Mouse (Mus musculus) layer of hippocampus, adult 11-12 months (tissue): ENCODE measurements at regions not wholly inside any gene's neighbourhood (a gene's known extent, or its start where the extent isn't known, plus 50 kb on each side); places are given as distances from the start of the nearest gene placed in this dataset.

ENCODE experiments used
- DNase-seq: peaks from one replicate; pipeline ENCODE4 v3.0.0; 2022; ENCODE audit warnings: low spot score

DNA sequence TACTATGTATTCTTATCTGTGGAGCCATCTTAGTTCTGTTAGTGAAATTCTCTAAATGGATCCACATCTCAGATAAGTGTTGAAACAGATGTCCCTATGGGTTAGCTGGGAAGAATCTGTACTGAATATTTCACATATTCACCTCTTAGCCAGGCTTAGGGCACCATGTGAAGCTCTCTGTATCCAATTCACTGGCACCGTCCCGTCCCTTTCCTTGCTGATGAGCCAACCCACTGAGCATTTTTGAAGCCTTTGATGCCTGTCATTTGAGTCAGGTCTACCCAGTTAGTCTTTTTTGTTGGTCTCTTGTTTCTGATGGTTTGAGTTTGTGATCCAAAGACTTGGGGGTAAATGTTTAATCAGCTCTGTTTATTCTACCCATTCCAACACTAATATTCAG is 88.9 kb upstream of the Bmper start:
- no peak for DNase-seq

DNA sequence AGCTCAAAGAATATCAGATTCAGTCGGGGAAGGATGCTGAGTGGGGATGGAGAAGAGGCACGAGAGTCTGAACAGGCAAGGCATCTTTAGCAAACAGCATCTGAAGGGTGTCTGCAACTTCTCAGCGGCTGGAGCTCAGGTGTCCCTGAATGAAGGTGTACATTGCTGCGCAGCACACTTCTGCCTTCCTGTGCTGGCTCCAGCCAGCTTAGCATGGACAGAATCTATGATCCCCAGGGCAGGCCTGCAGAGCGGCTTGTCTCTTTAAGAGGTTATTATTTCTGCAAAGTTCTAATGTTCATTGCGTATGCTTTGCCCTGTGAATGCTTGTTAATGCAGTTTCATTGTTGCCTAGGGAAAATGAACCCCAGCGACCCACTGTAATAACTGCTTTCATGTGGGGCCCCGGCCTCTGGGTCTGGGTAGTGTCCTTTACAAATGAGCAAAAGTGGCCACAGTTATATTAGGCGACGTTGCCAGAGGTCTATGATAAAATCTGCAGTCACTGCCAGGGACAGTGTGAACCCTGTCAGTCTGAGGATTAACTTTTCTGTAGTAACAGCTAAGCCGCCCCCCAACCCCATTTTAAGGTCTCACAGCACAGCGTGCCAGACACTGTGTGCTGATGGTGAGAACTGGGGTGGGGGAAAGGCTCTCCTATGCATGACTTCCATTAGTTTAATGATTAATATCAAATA is 88.3 kb upstream of the Bmper start:
- no peak for DNase-seq

DNA sequence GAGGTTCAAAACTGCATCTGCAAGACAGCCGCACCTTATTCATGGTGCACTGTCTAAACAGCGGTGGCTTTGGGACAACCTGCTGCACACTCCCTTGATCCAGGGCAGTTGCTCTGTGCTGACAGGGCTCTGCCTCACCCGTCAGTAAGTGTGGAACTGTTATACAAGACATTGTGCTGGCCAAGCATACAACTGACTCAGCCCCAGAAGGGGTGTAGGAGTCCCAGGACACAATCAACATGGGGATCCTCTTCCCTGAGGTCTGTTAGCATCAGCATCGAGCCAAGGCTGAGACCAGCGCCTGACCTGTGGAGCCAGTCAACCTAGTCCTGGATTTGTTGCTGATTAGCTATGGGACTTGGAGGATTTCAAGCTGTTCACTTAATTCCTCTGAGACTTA is 86.4 kb upstream of the Bmper start:
- DNase-seq, result no peak

DNA sequence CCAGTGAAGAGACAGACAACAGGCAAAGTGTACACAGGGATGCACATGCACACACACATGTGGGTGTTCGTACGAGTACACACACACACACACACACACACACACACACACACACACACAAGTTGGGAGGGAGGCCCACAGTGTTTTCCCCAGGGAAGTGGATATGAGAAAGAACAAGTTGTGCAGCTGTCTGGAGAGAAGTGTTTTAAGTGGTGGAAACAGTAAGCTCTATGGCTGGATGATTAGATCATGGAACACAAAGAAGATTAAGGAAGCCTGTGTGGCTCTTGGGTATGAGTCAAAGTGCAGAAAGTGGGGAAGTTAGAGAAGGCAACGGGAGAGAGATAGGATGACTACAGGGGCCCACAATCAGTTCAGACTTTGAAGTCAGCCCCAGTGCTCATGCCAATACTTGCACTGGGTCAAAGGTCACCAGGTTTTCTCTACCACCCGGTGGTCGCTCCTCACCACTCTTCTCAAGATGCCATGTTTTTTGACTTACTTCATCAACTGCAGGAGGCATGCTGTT is 85.1 kb upstream of the Bmper start:
- DNase-seq, result no peak

DNA sequence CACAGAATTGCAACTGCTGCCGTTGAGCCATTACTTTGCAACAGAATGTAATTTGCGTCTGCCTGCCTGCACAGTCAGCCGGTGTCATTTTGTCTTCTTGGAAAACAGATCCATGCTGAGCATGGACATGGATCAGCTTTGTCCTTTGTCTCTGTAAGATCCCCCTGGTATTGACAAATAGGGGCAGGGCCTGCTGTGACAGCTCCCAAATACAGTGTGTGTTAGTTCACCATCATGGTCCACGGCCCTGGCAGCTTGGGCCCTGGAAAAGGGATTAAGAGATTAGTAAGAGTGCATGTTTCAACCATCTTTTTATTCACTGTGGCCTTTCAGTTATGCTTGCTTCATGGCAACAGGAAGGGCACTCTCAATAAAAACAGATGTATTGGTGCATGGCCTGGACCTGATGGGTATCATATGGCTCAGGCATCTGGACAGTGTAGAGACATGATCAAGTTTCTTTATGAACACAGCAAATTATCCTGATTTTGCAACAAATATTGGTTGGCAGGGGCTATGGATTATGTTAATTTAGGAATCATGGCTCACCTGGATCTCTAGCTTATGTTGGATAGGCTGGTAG is 83.2 kb upstream of the Bmper start:
- no peak for DNase-seq

DNA sequence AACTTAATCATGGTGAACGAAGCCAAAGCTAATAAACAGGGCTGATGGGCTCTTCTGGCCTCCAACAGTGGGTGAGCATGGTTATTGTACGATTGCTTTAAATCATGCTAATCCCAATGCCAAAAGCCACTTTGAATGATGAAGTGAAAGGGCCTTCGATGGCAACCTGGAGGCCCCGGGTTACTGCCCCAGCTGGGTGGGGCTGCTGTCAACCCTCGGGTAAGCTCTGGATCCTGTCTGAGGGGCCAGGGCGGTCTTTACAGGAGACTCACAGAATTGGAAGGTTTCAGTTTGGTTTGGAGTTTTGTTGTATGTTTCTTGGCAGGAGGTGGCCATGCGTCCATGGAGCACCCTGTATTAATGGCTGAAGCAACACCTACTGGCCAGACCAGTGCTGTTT is 78.6 kb upstream of the Bmper start:
- no peak for DNase-seq

DNA sequence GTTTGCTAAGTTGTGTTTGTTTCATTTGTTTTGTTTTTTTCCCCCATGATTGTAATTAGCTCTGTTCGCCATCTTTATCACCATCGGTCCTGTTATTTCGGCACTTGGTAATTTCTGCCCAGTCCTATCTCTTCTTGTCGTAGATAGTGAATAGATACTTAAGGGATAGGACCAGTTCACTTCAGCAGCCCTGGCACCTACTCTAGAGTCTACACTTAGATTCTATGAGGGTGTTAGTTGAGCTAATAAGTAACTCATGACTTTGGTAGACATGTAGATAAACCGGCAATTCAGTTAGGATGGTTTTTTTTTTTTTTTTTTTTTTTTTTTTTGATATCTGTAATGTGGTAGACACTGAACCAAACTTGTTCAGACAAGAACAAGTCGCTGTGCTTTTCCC is 72.5 kb upstream of the Bmper start:
- no peak for DNase-seq

DNA sequence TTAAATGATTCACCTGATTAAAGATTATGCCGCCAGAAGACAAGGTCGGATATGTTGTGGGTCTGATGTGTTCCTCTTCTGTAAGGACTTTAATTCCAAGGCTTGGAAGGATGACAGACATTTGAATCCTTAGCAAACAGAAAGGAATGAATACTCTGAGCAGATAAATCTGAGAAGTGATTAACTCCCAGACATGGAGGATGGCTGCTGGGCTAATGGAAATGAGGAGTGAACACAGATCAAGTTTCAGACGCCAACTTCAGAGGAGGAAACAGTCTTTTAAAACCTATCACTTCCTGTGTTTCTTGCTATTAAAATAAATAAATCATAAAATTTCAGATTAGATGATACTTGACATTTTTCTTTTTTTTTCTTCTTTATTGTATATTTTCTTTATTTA is 72.0 kb upstream of the Bmper start:
- DNase-seq, result no peak

DNA sequence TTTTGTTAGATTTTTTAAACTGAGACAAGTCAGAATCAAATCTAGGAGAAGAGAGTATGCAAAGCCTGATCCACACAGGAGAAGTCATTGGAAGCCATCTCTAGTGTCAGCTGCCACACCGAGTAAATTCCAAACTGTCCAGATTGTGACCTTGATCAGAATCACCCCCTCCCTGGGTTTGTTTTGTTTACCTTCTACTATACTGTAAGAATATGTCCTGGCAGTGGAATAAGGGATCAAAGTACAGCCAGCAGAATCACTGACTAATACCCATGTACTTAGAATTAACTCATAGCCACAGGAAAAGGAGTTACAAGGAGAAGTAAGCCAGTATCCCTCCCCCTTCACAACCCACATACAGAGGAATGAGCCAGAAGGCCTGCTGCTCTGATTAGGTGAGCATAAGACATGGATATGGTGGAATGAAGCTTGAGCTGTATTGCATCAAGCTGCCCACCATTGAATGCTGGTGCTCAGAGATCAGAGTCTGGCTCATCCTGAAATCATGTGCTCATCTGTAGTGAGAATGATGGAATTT is 70.9 kb upstream of the Bmper start:
- DNase-seq, result no peak

DNA sequence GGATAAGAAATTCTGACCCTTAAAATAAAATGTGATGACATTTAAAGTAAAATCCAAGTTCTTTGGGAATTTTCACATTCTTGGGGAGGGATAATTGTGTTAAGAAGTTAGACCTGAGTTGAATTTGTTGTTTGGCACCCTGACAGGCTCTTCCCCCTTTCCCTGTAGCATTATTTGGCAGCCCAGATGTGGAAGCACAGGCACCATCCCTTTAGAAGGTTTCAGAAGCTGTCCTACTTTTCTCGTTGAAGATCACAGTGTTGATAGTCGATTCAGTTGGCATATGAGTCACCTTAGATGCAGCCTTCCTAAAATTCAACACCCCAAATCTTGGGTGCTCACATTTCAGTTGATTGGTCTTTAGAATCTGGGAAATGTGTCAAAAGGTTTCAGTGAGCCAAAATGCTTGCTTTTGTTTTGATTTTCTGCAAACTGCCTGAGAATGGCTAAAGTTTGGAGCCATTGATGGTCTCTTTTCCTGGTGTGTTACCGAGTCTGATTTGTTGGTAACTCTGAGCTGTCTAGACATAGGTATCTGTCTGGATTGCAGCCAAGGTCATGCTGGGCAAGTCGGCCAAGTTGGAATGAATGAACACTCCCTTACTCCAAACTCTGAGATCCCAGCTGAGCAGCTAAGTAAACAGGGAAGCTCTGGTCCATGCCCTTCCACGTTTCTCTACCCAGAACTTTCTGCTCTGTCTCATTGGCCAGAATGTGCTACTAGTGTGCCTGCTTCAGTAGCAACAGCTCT is 65.9 kb upstream of the Bmper start:
- DNase-seq, result no peak

DNA sequence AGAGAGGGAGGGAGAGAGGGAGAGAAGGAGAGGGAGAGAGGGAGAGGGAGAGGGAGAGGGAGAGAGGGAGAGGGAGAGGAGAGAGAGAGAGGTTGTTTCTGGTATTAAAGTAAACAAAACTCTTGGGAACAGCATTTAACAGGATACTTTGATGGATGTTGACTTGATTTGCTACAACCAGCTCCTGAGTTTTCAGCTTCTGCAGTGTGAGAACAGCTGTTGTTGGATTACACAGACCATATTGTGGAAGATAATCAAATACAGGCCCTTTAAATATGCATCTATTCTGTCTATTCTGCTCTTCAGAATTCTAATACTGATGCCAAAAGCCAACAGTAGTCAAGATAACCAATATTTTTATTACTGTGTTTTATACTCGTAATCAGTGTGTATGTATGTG is 64.4 kb upstream of the Bmper start:
- DNase-seq, result no peak

DNA sequence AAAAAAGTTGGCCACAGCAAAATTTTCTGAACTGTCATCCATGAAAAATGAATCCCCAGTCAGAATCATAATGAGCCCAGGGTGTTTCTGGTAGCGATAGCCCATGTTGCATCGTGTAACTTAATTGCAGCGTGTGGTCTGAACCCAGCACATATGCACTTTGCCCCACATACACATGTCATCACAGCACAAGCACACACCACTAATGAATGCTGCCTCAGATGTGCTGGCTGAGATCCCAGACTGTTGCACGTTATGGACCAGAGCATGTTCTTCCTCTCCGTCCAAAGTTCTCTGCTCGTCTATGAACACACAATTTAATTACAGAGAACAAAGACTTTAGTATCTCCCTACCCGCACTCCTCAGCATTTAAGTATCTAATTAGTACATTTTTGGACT is 61.5 kb upstream of the Bmper start:
- DNase-seq, result no peak

DNA sequence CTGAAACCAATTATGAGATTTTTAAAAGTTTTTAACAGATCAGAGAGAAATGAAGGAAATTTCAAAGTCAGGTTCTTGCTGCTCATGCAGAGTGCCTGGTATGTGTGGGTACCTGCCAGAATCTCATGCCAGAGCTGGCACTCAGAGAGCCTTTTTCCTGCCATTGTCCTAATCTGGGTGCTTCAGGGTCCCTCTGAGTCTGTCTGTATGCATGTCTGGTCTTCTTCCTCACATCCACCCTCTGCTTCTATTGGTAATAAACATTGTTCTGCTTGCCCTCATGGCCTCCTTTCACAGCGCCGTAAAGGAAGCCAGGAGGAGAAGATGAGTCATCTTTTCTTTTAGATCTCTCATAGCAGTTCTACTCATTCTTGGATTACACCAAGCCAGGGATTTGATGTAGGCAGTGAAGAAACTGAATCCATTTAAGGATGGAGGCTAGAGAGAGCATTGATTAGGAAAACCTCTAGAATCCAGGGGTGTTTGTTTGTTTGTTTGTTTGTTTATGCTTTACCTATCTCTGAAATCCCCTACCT is 55.8 kb upstream of the Bmper start:
- no peak for DNase-seq

DNA sequence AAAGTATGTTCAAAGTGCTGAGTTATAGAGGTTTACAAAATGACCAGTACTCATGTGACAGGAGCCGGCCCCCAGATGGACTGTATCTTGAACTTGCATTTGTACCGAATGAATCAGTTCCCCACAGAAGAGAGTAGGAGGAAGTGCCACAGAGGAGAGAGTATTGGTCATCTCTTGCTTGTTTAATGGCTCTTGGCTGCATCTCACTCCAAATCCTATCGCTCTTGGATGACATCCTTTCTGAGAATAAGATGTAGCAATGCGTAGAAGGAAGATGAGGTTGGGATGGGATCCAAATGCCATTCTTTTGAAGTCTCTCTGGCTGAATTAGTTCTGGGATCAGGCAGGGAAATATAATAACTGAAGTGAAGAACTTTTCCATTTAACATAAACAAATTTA is 55.2 kb upstream of the Bmper start:
- DNase-seq, result no peak

DNA sequence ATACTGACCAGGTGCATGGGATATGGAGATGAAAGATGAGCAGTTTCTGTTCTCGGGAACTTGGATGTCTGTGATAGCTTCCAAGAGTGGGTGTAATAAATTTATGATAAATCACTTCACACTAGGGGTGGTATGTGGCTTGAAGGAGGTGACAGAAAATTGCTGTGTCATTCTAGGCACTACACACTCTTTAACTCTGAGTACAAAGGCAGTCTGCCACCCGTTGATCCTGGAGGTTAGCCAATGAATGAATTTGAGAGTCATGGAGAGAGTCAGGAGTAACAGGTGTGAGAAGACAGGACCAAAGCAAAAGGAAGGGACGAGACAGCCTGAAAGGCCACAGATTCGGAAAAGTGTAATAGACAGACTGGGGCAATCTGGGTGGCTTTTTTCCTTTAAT is 54.7 kb upstream of the Bmper start:
- DNase-seq, result no peak

DNA sequence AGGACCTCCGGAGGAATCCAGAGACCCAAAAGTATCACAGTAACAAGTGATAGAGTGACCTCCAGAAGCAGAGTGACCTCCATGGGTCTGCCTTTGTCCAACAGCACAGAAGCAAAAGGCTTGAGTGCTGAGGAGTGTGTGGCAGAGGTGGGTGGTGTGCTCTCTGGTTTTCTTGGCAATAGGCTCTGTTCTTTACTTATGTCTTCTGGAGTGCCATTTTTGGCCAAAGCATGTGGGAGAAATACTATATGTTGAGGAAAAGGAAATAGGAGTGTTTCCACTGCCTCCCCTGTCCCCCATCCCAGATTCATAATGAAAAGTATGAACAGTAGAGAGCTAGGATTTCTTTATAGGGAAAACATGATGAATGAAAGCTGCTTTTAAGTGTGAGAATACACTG is 51.5 kb upstream of the Bmper start:
- DNase-seq, result no peak
